Mouse (Mus musculus): Measurements from ENCODE around the gene Dvl3. TPM values are rescaled to one million over a fixed set of nuclear protein-coding genes. Genes with fewer than 3 reads are reported as not detected.
A peak's percentile ranks its signal among the peaks of the same experiment; 100 is the strongest.

Gene Dvl3
- polyA plus RNA-seq, 1 experiment from 2014 or later, result 44.3 TPM

DNA sequence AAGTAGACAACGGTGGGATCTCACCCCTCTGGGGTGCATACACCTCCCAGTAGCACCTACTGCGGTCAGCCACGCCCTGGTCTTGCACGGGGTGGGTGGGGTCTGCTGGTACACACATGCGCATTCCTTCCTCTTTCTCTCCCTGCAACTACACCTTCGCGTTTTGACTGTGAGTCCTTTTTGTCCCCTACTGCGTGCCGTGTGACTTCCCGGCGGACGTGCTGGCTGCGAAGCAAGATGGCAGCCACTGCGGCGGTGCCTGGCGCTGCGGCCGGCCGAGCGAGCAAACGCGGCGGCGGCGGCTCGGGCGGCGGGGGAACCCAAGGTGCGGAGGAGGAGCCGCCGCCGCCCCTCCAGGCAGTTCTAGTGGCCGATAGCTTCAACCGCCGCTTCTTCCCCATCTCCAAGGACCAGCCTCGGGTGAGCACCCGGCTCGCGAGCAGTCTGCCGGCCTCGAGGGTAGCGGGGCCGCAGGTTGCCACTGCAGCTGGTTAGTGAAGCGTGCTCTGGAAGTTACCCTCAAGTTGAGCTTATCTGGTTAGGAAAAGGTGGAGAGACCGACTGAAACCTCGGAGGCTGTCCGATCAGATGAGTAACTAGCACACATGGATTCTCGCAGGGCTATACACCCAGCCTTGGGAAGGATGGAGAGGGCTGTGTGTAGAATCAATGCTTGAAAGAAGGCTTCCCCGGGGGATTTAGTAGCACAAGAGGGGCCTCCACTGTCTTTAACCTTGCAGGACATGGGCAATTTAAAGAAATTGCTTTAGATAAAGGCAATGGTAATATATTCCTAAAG lies 17.9 kb upstream of the Dvl3 start, which contains the start of gene Eif2b5:
Gene Eif2b5, plus strand, starts transcription at position 141 of the 799 bp plus-strand sequence.
- peaks cover 35% of the 10 kb centered on the region for H3K36me3 ChIP-seq
- 0% methylated on average over 48 of the region's 49 CpGs for WGBS
- peak within 1 kb of the TSS; percentile 80 for H3K9ac ChIP-seq
- peak; percentile 94 for ATAC-seq (ENCODE audit: low FRiP score, low read depth)
- H3K27ac ChIP-seq (replicated peaks), result peak within 1 kb of the TSS; percentile 80
- H3K4me3 ChIP-seq, result peak within 1 kb of the TSS; percentile 71
- peaks cover 23% of the 10 kb centered on the region for H3K4me1 ChIP-seq (replicated peaks)
- H3K27me3 ChIP-seq, result no peaks in the 10 kb centered on the region
- no peaks in the 10 kb centered on the region for H3K9me3 ChIP-seq
- H3K4me2 ChIP-seq, result peak within 1 kb of the TSS; percentile 72

DNA sequence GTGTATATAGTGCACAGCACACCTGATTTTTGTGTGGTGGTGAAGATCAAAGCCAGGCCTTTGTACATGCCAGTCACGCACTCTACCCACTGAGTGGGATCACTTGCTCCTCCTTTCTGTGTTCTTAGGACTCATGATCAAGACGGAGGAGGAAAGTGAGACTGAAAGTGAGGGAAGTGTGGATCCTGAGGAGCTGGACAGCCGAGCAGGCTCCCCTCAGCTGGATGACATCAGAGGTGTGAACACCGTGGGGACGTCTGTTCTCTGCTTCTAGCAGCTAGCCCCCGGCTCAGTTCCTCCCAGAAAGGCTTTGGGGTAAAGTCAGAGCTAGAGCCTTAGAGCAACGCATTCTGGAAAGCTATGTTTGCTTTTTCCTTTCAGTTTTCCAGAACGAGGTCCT lies 10.8 kb upstream of the Dvl3 start:
- 91% methylated on average over 8 of the region's 8 CpGs for WGBS
- no peak overlapping the region for H3K9ac ChIP-seq
- no peak overlapping the region for H3K4me2 ChIP-seq
- no peak overlapping the region for H3K27ac ChIP-seq (replicated peaks)
- ATAC-seq (ENCODE audit: low FRiP score, low read depth), result no peak
- H3K9me3 ChIP-seq, result no peaks in the 10 kb centered on the region
- H3K27me3 ChIP-seq, result no peaks in the 10 kb centered on the region
- no peak overlapping the region for H3K4me3 ChIP-seq
- peaks cover 97% of the 10 kb centered on the region for H3K36me3 ChIP-seq
- H3K4me1 ChIP-seq (replicated peaks), result no peaks in the 10 kb centered on the region

DNA sequence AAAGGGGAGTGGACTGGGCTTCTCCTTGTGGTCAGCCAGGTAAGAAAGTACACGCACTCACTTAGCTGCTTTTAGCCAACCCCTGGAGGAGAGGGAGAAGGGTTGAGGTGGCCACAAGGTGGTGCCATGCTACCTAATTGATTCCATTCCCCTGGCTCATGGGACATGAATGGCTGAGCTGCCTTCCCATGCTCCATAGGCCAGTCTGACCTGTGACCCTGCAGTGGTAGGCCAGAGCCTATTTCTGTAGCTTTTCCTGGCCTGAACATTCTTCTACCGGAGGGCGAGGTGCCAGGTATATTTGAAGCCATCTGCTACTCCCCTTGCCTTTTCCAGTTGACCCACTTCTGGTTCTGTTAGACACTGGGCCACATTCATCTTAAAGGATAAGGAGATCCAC lies 7.4 kb upstream of the Dvl3 start:
- no peaks in the 10 kb centered on the region for H3K27me3 ChIP-seq
- H3K9me3 ChIP-seq, result no peaks in the 10 kb centered on the region
- H3K4me3 ChIP-seq, result no peak overlapping the region
- H3K4me2 ChIP-seq, result no peak overlapping the region
- ATAC-seq (ENCODE audit: low FRiP score, low read depth), result no peak
- H3K27ac ChIP-seq (replicated peaks), result no peak overlapping the region
- H3K4me1 ChIP-seq (replicated peaks), result no peaks in the 10 kb centered on the region
- 91% methylated on average over 3 of the region's 3 CpGs for WGBS
- no peak overlapping the region for H3K9ac ChIP-seq
- peaks cover 71% of the 10 kb centered on the region for H3K36me3 ChIP-seq

DNA sequence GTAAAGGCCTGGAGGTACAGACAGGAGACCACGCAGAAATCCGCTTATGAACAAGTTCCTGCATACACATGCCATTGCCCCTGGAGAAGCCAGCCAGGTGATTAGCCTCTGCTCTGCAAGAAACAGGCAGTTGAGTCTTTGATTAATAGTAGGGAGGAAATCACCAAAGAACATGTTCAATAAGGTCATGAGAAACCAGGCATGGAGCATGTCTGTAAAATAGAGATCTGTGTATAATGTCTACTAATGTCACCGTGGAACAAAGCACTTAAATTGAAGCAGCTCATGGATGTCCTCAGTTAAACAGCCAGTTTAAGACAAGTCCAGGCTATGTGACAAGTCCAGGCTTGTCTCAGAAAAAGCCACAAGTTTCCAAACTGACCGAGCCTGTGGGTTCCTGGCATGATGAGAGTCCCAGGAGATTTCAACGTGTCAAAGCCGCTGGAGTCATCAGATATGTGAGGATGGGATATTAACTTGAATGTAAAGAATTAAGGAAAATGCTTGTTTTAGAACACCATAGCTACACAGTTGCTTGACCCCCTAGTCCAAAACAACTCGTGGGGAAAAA lies 5.4 kb upstream of the Dvl3 start:
- 92% methylated on average over 7 of the region's 7 CpGs for WGBS
- peaks cover 52% of the 10 kb centered on the region for H3K36me3 ChIP-seq
- H3K9me3 ChIP-seq, result no peaks in the 10 kb centered on the region
- H3K4me3 ChIP-seq, result no peak overlapping the region
- no peaks in the 10 kb centered on the region for H3K27me3 ChIP-seq
- H3K4me1 ChIP-seq (replicated peaks), result peaks cover 6% of the 10 kb centered on the region
- no peak overlapping the region for H3K4me2 ChIP-seq
- ATAC-seq (ENCODE audit: low FRiP score, low read depth), result no peak
- no peak overlapping the region for H3K27ac ChIP-seq (replicated peaks)
- no peak overlapping the region for H3K9ac ChIP-seq

DNA sequence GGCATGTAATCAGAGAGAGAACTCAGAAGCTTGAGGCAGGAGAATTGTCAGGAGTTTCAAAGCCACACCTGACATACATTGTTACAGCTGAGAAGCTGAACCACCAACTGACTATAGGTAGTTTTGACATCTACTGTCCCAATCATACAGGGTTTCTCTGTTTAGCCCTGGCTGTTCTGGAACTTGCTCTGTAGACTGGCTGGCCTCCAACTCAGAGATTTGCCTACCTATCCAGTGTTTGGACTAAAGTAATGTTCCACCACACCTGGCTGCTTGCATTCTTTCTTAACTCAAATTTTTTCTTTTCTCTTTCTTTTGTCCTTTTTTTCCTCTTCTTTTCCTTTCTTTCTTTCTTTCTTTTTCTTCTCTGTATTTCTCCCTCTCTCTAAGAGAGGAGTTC lies 750 bp upstream of the Dvl3 start:
- Histone ChIP-seq H3K4me1 (replicated peaks) (peaks cover 35% of the 10 kb centered on the region), H3K4me2 (peak overlapping the region; percentile 71), H3K27me3 (no peaks in the 10 kb centered on the region), H3K9me3 (no peaks in the 10 kb centered on the region), H3K4me3 (peak overlapping the region; percentile 95), H3K36me3 (peaks cover 7% of the 10 kb centered on the region), H3K9ac (peak overlapping the region; percentile 97), H3K27ac (replicated peaks) (peak overlapping the region; percentile 94)
- no peak for ATAC-seq (ENCODE audit: low FRiP score, low read depth)

DNA sequence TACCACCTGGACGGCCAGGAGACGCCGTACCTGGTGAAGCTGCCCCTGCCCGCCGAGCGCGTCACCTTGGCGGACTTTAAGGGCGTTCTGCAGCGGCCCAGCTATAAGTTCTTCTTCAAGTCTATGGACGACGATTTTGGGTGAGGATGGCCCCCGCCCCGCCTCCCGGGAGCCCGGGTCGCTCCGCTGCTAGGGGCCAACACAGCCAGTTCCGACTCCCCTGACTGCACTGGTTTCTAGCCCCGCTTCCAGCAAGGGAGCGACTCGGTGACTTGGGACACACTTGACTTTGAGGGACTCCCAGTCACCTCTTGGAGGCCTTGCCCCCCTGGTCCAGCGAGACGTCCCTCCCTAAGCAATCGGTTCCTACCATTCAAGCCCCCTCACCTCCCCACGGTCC lies 434 bp downstream of the Dvl3 start:
- WGBS, result under 1% methylated on average over 26 of the region's 26 CpGs
- no peak; the same call in 1 of the 2 replicates for ATAC-seq (ENCODE audit: low FRiP score, low read depth)
- Histone ChIP-seq H3K27me3 (no peaks in the 10 kb centered on the region), H3K4me1 (replicated peaks) (peaks cover 35% of the 10 kb centered on the region), H3K9ac (peak overlapping the region; percentile 97), H3K36me3 (0 out of 2 replicates have a peak, but pooled peaks cover 4% of the 10 kb centered on the region), H3K9me3 (no peaks in the 10 kb centered on the region), H3K4me3 (peak overlapping the region; percentile 95), H3K27ac (replicated peaks) (peak overlapping the region; percentile 94), H3K4me2 (peak overlapping the region; percentile 71)

DNA sequence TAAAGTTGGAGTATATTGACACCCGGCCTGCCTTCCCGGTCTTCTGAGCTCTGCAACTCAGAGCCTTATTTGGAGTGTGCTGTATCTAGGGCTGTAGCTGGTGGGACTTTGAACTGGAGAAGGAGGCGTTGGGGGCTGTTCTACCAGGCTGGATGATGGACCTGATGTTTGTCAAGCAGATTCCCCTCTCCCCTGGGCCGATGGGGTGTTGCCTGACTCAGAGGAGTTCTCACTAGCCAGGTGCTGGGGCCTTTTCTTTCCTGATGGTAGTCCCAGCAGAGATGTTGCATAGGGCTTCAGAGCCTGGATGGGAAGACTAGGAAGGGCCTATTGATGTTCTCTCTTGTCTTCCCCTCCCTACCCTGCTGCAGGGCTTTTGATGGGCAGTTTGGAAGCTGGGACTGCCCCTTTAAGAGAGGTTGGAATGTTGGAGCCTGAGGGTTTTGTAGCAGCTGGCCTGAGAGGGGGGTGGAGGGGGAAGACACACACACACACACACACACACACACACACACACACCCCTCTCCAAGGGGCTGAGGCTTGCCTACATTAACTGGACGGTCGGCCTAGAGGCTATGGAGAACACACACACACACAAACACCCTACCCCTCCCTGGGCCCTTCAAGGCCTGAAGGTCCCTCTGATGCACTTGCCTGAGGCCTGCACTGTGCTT lies 1.1 kb downstream of the Dvl3 start:
- Histone ChIP-seq H3K4me1 (replicated peaks) (peaks cover 35% of the 10 kb centered on the region), H3K36me3 (0 out of 2 replicates have a peak, but pooled peaks cover 4% of the 10 kb centered on the region), H3K9ac (peak overlapping the region; percentile 97), H3K4me2 (peak overlapping the region; percentile 71), H3K27me3 (no peaks in the 10 kb centered on the region), H3K4me3 (peak overlapping the region; percentile 95), H3K9me3 (no peaks in the 10 kb centered on the region), H3K27ac (replicated peaks) (peak overlapping the region; percentile 94)
- WGBS, result 3% methylated on average over 6 of the region's 6 CpGs
- ATAC-seq (ENCODE audit: low FRiP score, low read depth), result peak; percentile 28

DNA sequence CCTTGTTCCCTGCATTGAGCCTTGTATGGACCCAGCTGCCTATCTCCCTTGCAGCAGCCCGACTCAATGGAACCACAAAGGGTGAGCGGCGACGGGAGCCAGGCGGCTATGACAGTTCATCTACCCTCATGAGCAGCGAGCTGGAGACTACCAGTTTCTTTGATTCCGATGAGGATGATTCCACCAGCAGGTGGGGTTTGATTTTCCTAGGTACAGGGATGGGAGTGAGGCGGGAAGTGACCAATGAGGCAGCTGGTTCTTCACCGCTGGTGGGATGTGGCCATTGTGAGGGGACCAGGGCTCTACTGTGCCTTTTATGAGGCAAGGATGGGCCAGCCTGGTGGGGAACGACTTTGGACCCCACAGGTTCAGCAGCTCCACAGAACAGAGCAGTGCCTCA lies 7.1 kb downstream of the Dvl3 start:
- ATAC-seq (ENCODE audit: low FRiP score, low read depth), result no peak
- Histone ChIP-seq H3K27me3 (no peaks in the 10 kb centered on the region), H3K27ac (replicated peaks) (no peak overlapping the region), H3K36me3 (peaks cover 61% of the 10 kb centered on the region), H3K4me2 (no peak overlapping the region), H3K4me1 (replicated peaks) (peaks cover 16% of the 10 kb centered on the region), H3K9ac (no peak overlapping the region), H3K4me3 (no peak overlapping the region), H3K9me3 (no peaks in the 10 kb centered on the region)
- WGBS, result 84% methylated on average over 10 of the region's 10 CpGs

DNA sequence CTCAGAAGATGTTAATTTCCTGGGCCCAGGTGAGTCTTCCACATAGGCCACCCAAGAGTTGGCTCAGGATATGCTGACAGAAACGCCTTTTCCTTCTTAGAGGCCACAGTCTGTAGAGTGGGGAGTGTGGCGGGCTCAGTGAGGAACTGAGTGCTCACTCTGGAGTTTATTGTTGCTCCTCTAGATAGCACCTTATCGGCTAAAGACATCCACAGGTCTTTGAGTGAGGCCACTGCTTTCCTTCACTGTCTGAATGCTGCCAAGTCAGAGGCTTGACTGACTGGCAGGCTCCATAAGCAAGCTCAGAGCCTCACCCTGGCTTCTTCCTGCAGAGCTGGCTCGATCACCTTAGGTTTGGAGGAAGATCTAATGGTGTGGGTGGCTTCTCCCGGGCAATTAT lies 12.0 kb downstream of the Dvl3 start:
- H3K9ac ChIP-seq, result no peak overlapping the region
- H3K9me3 ChIP-seq, result no peaks in the 10 kb centered on the region
- ATAC-seq (ENCODE audit: low FRiP score, low read depth), result no peak
- no peak overlapping the region for H3K4me2 ChIP-seq
- peaks cover 92% of the 10 kb centered on the region for H3K36me3 ChIP-seq
- no peak overlapping the region for H3K27ac ChIP-seq (replicated peaks)
- WGBS, result 87% methylated on average over 5 of the region's 5 CpGs
- no peak overlapping the region for H3K4me3 ChIP-seq
- no peaks in the 10 kb centered on the region for H3K27me3 ChIP-seq
- H3K4me1 ChIP-seq (replicated peaks), result no peaks in the 10 kb centered on the region

DNA sequence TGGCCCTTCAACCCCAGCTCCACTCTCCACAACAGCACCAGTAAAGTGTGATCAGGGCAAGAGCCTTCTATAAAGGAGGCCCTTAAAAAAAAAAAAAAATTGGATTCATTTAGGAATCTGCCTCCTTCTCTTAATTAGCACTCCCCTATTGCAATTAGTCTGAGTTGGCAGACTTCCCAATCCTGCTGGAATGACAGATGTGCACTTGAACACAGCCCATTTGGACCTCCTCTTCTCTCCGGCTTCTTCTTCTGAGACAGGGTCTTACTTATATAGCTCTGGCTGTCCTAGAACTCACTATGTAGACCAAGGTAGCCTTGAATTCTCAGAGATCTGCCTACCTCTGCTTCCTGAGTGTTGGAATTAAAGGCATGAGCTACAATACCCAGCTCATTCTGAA lies 12.6 kb downstream of the Dvl3 start:
- H3K4me3 ChIP-seq, result no peak overlapping the region
- no peaks in the 10 kb centered on the region for H3K9me3 ChIP-seq
- no peak overlapping the region for H3K27ac ChIP-seq (replicated peaks)
- no peak for ATAC-seq (ENCODE audit: low FRiP score, low read depth)
- H3K4me2 ChIP-seq, result no peak overlapping the region
- 58% methylated on average over 1 of the region's 1 CpGs for WGBS
- H3K27me3 ChIP-seq, result no peaks in the 10 kb centered on the region
- H3K9ac ChIP-seq, result no peak overlapping the region
- peaks cover 86% of the 10 kb centered on the region for H3K36me3 ChIP-seq
- no peaks in the 10 kb centered on the region for H3K4me1 ChIP-seq (replicated peaks)

DNA sequence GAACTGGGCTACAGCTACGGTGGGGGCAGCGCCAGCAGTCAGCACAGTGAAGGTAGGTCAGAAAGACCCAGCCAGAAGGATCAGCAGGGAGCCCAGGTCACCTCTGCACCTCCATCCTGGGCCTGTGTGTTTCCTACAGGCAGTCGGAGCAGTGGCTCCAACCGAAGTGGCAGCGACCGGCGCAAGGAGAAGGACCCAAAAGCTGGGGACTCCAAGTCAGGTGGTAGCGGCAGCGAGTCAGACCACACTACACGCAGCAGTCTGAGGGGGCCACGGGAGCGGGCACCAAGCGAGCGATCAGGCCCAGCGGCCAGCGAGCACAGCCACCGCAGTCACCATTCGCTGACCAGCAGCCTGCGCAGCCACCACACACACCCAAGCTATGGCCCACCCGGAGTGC lies 14.2 kb downstream of the Dvl3 start:
- Histone ChIP-seq H3K4me2 (no peak overlapping the region), H3K4me1 (replicated peaks) (peaks cover under 1% of the 10 kb centered on the region; the same call in 1 of the 2 replicates), H3K9me3 (no peaks in the 10 kb centered on the region), H3K4me3 (no peak overlapping the region), H3K27ac (replicated peaks) (no peak overlapping the region), H3K27me3 (no peaks in the 10 kb centered on the region), H3K36me3 (peaks cover 73% of the 10 kb centered on the region), H3K9ac (no peak overlapping the region)
- ATAC-seq (ENCODE audit: low FRiP score, low read depth), result no peak
- WGBS, result 95% methylated on average over 20 of the region's 20 CpGs

DNA sequence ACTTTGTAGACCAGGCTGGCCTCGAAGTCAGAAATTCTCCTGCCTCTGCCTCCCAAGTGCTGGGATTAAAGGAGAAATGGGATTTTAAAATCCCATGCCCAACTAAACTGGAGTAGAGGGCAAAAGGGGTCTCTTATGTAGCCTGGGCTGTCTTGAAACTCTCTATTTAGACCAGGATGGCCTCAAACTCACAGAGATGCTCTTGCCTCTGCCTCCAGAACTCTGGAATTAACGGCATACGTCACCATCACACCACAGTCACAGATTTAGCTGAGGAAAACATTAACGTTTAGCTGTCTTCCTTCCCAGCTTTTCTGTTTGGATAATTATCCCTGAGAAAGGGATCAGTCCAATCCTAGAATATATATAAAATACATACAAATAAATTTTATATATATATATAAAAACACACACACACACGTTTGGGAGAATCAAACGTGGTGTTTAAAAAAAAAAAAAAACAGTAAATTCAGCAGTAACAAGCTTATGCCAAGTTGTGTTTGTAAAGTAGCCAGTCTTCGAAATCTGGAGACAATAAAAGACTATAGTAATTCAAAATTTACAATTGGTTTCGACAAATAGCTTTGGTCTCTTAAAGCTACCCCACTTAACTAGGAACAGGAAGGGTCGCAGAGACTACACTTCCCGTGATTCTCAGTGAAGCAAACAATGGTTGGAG lies 18.0 kb downstream of the Dvl3 start:
- Histone ChIP-seq H3K9ac (no peak overlapping the region), H3K4me2 (peak overlapping the region; percentile 35), H3K36me3 (peaks cover 54% of the 10 kb centered on the region), H3K27ac (replicated peaks) (no peak overlapping the region), H3K4me1 (replicated peaks) (peaks cover 28% of the 10 kb centered on the region), H3K4me3 (no peak overlapping the region), H3K9me3 (no peaks in the 10 kb centered on the region), H3K27me3 (no peaks in the 10 kb centered on the region)
- ATAC-seq (ENCODE audit: low FRiP score, low read depth), result no peak
- 49% methylated on average over 10 of the region's 10 CpGs for WGBS

Data from hindbrain, embryonic 15.5 days (tissue).